Mouse (Mus musculus) hindbrain, embryonic 15.5 days (tissue): ENCODE measurements around the gene Car7. TPM values are rescaled to one million over a fixed set of nuclear protein-coding genes. Genes with fewer than 3 reads are reported as not detected.
A peak's percentile ranks its signal among the peaks of the same experiment; 100 is the strongest.

Source experiments
- ATAC-seq: fragments of 200-750 bp; cut with Nextera tagmentation; 2 replicates; pipeline ENCODE4 v1.8.0; 2017; ENCODE audit warnings: low read depth, moderate number of reproducible peaks, moderate TSS enrichment; ENCODE audit not compliant: low FRiP score
- H3K27ac ChIP-seq: fragments of 300-500 bp; sonication (generic); replicated peaks from 2 replicates; pipeline ENCODE4 v1.5.1; 2015; ENCODE audit warnings: mild to moderate bottlenecking, inconsistent platforms
- H3K27me3 ChIP-seq: fragments of 300-500 bp; sonication (generic); 2 replicates; pipeline ENCODE4 v1.6.1; 2015; ENCODE audit warnings: control low read depth, inconsistent platforms
- H3K36me3 ChIP-seq: fragments of 300-500 bp; sonication (generic); 2 replicates; pipeline ENCODE4 v1.6.1; 2015; ENCODE audit warnings: control low read depth, inconsistent platforms
- H3K4me1 ChIP-seq: fragments of 300-500 bp; sonication (generic); replicated peaks from 2 replicates; pipeline ENCODE4 v1.6.1; 2015; ENCODE audit warnings: control low read depth, inconsistent platforms
- H3K4me2 ChIP-seq: fragments of 300-500 bp; sonication (generic); 2 replicates; pipeline ENCODE4 v1.6.1; 2015; ENCODE audit warnings: moderate library complexity, mild to moderate bottlenecking, inconsistent platforms
- H3K4me3 ChIP-seq: fragments of 300-500 bp; sonication (generic); 2 replicates; pipeline ENCODE4 v1.5.1; 2015; ENCODE audit warnings: mild to moderate bottlenecking, inconsistent platforms
- H3K9ac ChIP-seq: fragments of 300-500 bp; sonication (generic); 2 replicates; pipeline ENCODE4 v1.6.1; 2015; ENCODE audit warnings: inconsistent platforms
- H3K9me3 ChIP-seq: fragments of 300-500 bp; sonication (generic); 2 replicates; pipeline ENCODE4 v1.6.1; 2016; ENCODE audit warnings: control low read depth, inconsistent platforms
- WGBS: fragments of 180-500 bp; shearing (Covaris S2); methylation state at CpG from one replicate; pipeline ENCODE4 v1.1.7; 2015; 5-methylcytosine and 5-hydroxymethylcytosine counted together
- polyA plus RNA-seq: library from polyadenylated mRNA; unstranded; fragments of >200 nt; fragmentation: Nextera tagmentation; extraction: Ambion mirVana; gene quantifications from 2 replicates; pipeline ENCODE4 v1.2.1, GENCODE M21; 2015

The Car7 gene
- polyA plus RNA-seq, 1 experiment from 2014 or later, result 2.7 TPM

GRCm38 (mm10) chr8:104540238-104540637 is 5.7 kb downstream of the Car7 start:
- peak; percentile 10; the same call in 1 of the 2 replicates for ATAC-seq

GRCm38 (mm10) chr8:104540710-104541514 is 6.4 kb downstream of the Car7 start:
- peaks cover 63% of the 10 kb centered on the region for H3K27me3 ChIP-seq
- H3K4me3 ChIP-seq, result peak overlapping the region; percentile 49
- H3K36me3 ChIP-seq, result no peaks in the 10 kb centered on the region
- H3K9ac ChIP-seq, result peak overlapping the region; percentile 43
- under 1% methylated on average over 57 of the region's 76 CpGs for WGBS
- H3K4me2 ChIP-seq, result peak overlapping the region; percentile 97
- no peaks in the 10 kb centered on the region for H3K9me3 ChIP-seq
- no peak overlapping the region for H3K27ac ChIP-seq
- peak; percentile 62 for ATAC-seq
- H3K4me1 ChIP-seq, result peaks cover 20% of the 10 kb centered on the region

More at GRCm38 (mm10) chr8:104540238-104540637, 5.7 kb downstream of the Car7 start:
- H3K4me3 ChIP-seq, result peak overlapping the region; percentile 49
- H3K27ac ChIP-seq, result no peak overlapping the region
- H3K9ac ChIP-seq, result peak overlapping the region; percentile 43; the same call in 1 of the 2 replicates
- H3K36me3 ChIP-seq, result no peaks in the 10 kb centered on the region
- peaks cover 23% of the 10 kb centered on the region for H3K4me1 ChIP-seq
- H3K4me2 ChIP-seq, result peak overlapping the region; percentile 97
- WGBS, result 41% methylated on average over 7 of the region's 7 CpGs
- H3K27me3 ChIP-seq, result peaks cover 63% of the 10 kb centered on the region
- no peaks in the 10 kb centered on the region for H3K9me3 ChIP-seq

- Histone ChIP-seq H3K4me1 (peaks cover 20% of the 10 kb centered on the region), H3K36me3 (no peaks in the 10 kb centered on the region), H3K4me3 (peak overlapping the region; percentile 49), H3K4me2 (peak overlapping the region; percentile 97), H3K27me3 (peaks cover 63% of the 10 kb centered on the region), H3K9me3 (no peaks in the 10 kb centered on the region), H3K27ac (no peak overlapping the region), H3K9ac (peak overlapping the region; percentile 43)
- ATAC-seq, result no peak
- WGBS, result 13% methylated on average over 8 of the region's 8 CpGs
Measured at GRCm38 (mm10) chr8:104541515-104541880, 7.0 kb downstream of the Car7 start.

- Histone ChIP-seq H3K9ac (no peak overlapping the region), H3K36me3 (no peaks in the 10 kb centered on the region), H3K9me3 (no peaks in the 10 kb centered on the region), H3K27ac (no peak overlapping the region), H3K4me3 (no peak overlapping the region), H3K4me2 (peak overlapping the region; percentile 97), H3K4me1 (peaks cover 20% of the 10 kb centered on the region), H3K27me3 (peaks cover 61% of the 10 kb centered on the region)
- ATAC-seq, result no peak
- 11% methylated on average over 11 of the region's 11 CpGs for WGBS
Measured at GRCm38 (mm10) chr8:104542160-104542559, 7.7 kb downstream of the Car7 start.

- no peak for ATAC-seq
- H3K27me3 ChIP-seq, result peaks cover 55% of the 10 kb centered on the region
- no peak overlapping the region for H3K4me2 ChIP-seq
- no peak overlapping the region for H3K4me3 ChIP-seq
- H3K9ac ChIP-seq, result no peak overlapping the region
- peaks cover 20% of the 10 kb centered on the region for H3K4me1 ChIP-seq
- H3K36me3 ChIP-seq, result no peaks in the 10 kb centered on the region
- H3K27ac ChIP-seq, result no peak overlapping the region
- WGBS, result 83% methylated on average over 8 of the region's 8 CpGs
- no peaks in the 10 kb centered on the region for H3K9me3 ChIP-seq
Measured at GRCm38 (mm10) chr8:104543440-104544045, 9.1 kb downstream of the Car7 start.

- no peaks in the 10 kb centered on the region for H3K9me3 ChIP-seq
- no peak for ATAC-seq
- no peak overlapping the region for H3K27ac ChIP-seq
- H3K4me1 ChIP-seq, result no peaks in the 10 kb centered on the region
- no peak overlapping the region for H3K4me3 ChIP-seq
- no peaks in the 10 kb centered on the region for H3K36me3 ChIP-seq
- WGBS, result 75% methylated on average over 4 of the region's 4 CpGs
- no peak overlapping the region for H3K9ac ChIP-seq
- no peaks in the 10 kb centered on the region for H3K27me3 ChIP-seq
- no peak overlapping the region for H3K4me2 ChIP-seq
Measured at GRCm38 (mm10) chr8:104555191-104555590, 20.7 kb downstream of the Car7 start.

DNA sequence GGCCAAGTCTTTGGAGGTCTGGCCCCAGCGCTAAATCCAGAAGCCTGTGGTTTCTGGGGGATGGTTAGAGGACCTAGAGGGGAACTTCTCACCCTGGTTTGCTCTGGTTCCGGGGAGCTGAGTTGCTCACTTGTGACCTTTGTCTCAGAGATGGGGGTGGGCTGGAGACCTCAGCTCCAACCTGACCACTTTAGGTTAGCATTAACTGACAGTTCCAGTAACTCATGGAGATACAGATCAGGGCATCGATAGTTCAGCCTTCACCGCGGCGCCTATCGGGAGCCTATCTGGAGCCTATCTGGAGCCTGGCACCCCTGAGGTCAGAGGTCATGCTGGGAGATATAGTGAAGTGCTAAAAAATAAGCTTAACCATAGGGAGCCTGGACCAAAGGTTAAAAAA is 22.7 kb downstream of the Car7 start:
- WGBS, result 91% methylated on average over 7 of the region's 7 CpGs
- Histone ChIP-seq H3K4me1 (no peaks in the 10 kb centered on the region), H3K36me3 (no peaks in the 10 kb centered on the region), H3K27ac (no peak overlapping the region), H3K4me2 (no peak overlapping the region), H3K9ac (no peak overlapping the region), H3K9me3 (no peaks in the 10 kb centered on the region), H3K27me3 (no peaks in the 10 kb centered on the region), H3K4me3 (no peak overlapping the region)
- ATAC-seq, result no peak

DNA sequence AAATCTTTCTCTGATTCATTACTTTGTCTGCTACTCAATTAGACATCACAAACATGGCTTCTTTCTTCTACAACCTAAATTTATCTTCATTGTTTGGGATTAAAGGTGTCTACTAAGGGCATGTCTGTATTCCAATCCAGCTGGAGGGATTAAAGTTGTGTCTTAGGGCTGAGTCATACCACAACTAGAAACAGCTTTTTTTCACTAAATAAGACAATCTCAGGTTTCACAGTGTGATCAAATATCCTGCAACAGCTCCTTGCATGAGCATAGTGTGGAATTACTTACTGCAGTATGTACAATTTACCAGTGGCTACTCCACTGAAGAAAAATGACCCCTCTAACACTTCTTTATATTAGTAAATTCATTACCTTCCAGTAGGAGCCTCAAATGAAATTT is 26.2 kb downstream of the Car7 start:
- no peak for ATAC-seq
- Histone ChIP-seq H3K27me3 (no peaks in the 10 kb centered on the region), H3K36me3 (no peaks in the 10 kb centered on the region), H3K4me2 (no peak overlapping the region), H3K4me3 (no peak overlapping the region), H3K9me3 (no peaks in the 10 kb centered on the region), H3K27ac (no peak overlapping the region), H3K4me1 (no peaks in the 10 kb centered on the region), H3K9ac (no peak overlapping the region)

DNA sequence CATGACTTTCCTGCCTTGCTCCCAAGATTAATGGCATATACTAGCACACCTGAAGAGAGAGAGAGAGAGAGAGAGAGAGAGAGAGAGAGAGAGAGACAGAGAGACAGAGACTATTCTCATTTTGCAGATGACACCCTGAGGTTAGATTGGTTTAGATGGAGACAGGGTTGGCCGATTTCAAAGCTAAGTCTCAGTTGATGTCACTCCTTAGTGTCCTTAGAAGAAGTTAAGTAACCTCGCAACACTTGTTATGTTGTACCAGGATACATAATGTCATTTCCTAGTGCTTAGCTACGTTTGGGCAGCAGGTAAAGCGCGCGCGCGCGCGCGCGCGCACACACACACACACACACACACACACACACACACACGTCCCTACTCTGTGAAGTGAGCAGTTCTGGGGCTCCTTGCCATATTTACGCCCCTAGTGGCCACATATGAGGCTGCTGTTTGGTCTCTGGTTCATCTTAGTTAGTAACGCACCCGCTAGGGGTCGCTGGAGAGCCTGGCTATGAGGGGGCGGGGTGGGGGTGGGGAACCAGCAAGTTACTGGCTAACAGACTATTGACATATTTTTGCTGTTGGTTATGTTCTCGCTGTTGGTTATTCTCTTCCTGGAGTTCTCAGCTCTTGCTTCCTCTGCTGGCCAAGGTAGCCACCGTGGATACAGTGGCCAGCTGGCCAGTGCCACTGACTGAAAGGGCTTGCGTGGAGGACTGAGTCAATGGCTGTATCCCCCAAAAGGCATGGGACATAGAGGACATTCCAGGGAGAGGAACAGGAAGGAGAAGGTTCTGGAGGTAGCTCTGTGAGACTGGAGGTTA is 30.4 kb downstream of the Car7 start:
- Histone ChIP-seq H3K9me3 (no peaks in the 10 kb centered on the region), H3K4me1 (no peaks in the 10 kb centered on the region), H3K27ac (no peak overlapping the region), H3K27me3 (no peaks in the 10 kb centered on the region), H3K36me3 (no peaks in the 10 kb centered on the region), H3K4me2 (peak overlapping the region; percentile 39), H3K9ac (no peak overlapping the region), H3K4me3 (no peak overlapping the region)
- 22% methylated on average over 22 of the region's 22 CpGs for WGBS
- peak; percentile 83 for ATAC-seq

- ATAC-seq, result peak; percentile 11; the same call in 1 of the 2 replicates
- Histone ChIP-seq H3K4me2 (no peak overlapping the region), H3K4me1 (no peaks in the 10 kb centered on the region), H3K27ac (no peak overlapping the region), H3K4me3 (no peak overlapping the region), H3K9ac (no peak overlapping the region), H3K36me3 (no peaks in the 10 kb centered on the region), H3K9me3 (no peaks in the 10 kb centered on the region), H3K27me3 (no peaks in the 10 kb centered on the region)
- 86% methylated on average over 5 of the region's 5 CpGs for WGBS
Measured at GRCm38 (mm10) chr8:104565457-104565798, 30.9 kb downstream of the Car7 start.

GRCm38 (mm10) chr8:104569559-104569958 is 35.1 kb downstream of the Car7 start:
- Histone ChIP-seq H3K9me3 (no peaks in the 10 kb centered on the region), H3K4me2 (no peak overlapping the region), H3K27me3 (no peaks in the 10 kb centered on the region), H3K4me1 (peaks cover 5% of the 10 kb centered on the region; the same call in 1 of the 2 replicates), H3K27ac (no peak overlapping the region), H3K9ac (no peak overlapping the region), H3K36me3 (no peaks in the 10 kb centered on the region), H3K4me3 (no peak overlapping the region)
- 59% methylated on average over 1 of the region's 1 CpGs for WGBS
- no peak for ATAC-seq
